Mouse (Mus musculus): ENCODE results near the gene Pan2. TPM values are rescaled to one million over a fixed set of nuclear protein-coding genes. Genes with fewer than 3 reads are reported as not detected.

The Pan2 gene
- polyA plus RNA-seq (2012; rRNA removed; ENCODE audit: low replicate concordance), result 11.9 and 15.5 TPM in 2 replicates

DNA sequence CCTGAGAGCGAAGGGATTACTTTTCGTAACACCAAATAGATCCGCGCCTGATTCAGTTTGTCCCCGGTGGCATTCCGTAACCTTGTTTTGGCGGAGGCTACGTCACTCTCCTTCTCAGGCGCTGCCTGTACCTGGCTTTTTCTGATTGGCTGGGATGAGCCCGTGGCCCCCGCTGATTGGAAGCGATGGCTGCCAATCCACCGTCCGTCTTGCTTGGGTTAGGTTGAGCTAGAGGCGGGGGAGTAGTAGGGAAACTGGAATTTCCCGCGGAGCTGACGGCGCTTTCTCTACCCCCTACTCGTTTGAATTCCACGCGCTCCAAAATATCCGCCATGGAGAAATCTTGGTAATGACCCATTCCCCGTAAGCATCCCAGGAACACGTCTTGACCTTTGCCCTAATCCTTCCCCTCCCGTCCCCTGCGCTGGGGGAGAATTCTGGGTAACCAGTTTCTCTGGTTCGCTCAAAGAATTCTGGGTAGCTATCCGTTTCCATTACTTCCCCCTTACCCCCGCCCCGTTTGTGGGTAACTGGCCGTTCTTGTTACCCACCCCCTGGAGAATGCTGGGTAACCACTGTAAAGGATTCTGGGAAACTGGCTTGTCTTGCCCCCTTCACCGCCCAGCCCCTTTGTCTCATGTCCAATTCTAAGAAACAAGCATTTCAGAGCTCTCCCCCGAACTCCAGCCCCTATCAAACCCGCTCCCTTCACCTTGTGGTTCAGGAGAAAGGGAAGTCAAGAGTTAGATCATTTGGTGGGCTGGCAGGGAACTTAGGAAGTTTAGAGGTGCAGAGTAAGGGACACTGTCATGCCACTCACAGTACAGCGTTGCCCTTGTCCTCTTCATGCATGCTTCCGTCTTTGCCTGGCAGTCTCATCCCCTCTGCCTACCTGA, at the start of gene Pan2:
Pan2 (plus strand) TSS at position 210 of the 896 bp plus-strand sequence.

DNA sequence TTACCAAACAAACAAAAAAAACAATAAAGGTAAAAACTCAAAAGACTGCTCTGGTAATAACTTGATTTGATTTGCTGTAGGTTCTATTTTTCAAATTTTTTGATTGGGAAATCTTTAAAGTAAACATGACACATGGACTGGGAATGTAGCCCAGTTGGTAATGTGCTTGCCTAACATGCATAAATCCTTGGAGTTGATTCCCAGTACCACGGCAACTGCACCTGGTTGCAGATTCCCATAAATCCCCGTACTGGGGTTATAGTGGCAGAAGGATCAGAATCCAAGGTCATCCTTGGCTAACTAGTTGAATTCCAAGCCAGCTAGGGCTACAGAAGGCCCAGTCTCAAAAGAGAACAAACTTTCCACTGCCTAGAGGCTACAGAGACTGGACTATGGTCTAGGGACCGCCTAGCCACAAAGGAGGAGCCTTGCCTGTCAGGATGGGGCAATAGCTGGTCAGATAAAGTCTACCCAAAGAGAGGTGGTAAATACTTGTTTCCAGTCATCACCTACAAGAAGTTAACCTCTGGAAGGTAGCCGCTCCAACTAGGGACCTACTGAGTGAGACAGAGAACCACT, 49.4 kb upstream of the Pan2 start, which contains the start of gene Apon:
Apon (plus strand) TSS at position 420 of the 579 bp plus-strand sequence.

DNA sequence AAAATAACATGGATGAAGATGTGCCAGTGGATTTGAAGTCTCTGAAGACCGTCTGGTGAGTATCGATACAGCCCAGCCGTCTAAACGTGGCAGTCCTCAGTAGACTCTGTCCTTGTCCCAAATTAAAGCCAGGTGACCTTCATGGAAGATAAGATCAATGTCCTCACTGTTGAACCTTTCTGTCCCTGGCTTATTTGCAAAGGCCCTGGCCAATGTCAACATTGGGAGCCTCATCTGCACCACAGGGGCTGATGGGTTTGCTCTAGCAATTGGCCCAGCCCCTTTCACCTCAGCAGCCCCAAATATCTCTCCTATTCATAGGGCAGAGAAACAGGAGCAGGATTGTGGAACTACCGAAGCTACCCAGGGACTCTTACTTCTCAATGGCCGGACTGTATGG, 34.8 kb upstream of the Pan2 start, which contains the start of gene Apof:
Apof (plus strand) TSS at position 301 of the 400 bp plus-strand sequence.

DNA sequence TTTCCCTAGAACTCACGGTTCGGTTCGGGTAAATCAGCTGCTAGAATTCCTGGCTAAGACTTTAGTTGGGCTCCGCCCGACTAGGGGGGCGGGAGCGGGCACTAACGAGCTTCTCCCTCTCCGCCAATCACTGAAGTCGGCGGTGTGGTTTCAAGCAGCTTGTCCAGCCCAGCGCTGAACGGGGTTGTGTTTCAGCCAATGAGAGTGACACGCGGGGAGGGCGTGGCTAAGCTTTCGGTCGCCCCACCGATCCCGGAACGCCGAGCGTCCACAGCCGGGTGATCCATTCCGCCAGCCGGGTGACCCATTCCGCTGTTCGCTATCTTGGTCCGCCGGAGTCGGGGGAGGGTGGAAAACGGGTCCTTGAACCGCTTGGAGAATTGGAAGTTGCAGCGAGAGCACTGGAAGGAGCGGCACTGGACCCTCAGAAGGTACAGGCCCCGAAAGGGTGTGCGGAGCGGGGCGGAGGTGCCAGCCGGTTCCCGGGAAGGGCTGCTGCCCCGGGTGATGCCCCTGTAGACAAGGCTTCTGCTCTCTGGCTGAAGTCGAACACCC, 32.8 kb upstream of the Pan2 start, which contains the start of gene Stat2:
Stat2 (plus strand) TSS at position 273 of the 555 bp plus-strand sequence.

DNA sequence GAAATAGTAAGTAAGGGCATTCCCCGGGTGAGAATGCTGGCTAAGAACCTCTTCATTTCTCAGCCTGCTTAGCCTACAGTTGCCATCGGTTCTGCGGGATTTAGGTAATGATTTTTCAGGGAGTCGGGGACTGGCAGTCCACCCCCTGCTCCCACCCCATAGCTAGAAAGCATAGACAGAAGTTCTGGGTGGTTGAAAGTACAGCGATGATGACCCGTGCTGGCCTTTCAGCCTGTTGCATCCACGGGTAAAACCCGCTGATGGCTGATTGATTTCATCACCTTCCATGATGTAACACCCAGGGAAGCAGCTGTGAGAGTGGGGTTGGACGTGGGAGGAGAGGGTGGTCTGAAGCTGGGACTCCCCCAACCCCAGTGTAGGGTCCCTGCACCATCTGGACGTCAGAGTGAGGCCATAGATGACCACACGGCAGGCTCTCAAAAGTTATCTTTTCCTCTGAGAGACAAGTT, 4.4 kb upstream of the Pan2 start, which contains the start of gene Il23a:
Il23a (minus strand) TSS at position 51 of the 470 bp plus-strand sequence.

DNA sequence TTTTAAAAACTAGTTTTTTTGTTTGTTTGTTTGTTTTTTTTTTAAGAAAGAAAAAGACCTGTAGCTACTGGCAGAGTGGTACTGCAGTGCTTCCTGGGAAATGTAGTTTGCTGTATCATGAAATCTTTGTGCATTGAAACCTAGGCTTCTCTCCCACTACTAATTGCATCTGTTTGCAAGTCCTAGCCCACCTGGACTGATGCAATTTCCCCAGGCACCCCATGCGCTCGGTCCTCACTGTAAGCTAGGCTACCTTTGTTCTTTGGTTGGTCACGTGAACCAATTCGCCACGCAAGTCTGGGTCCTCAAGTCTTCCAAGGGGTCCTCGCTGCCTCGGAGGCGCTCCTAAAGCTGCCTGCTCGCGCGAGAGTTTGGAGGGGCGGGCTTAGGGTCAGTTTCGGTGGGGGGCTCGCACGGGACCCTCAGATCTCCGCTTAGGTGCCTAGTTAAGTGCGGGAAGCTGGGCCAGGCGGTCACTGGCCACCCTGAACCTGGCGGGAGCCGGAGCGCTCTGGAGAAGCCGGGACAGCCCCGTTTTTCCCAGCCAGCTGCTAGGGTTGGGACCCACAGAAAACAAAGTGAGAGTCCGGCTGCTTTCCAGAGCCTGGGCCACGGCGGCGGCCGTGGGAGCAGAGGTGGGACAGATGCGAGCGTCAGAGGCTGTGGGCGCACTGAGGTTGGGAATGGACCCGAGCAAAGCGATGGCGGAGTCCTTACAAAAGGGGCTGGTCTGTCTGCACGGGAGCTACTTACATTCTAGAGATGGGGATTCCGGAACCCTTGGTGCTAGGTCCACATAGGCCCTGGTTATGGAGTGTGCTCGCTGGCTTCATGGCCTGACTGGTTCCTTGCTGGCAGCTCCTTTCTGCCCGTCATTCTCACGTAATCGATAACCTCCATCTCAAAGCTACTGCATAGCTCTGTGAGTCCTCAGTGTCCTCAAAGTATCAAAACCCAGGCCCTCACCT, 19.3 kb downstream of the Pan2 start, which contains the start of gene Cnpy2:
Cnpy2 (plus strand) TSS at position 319 of the 968 bp plus-strand sequence.

DNA sequence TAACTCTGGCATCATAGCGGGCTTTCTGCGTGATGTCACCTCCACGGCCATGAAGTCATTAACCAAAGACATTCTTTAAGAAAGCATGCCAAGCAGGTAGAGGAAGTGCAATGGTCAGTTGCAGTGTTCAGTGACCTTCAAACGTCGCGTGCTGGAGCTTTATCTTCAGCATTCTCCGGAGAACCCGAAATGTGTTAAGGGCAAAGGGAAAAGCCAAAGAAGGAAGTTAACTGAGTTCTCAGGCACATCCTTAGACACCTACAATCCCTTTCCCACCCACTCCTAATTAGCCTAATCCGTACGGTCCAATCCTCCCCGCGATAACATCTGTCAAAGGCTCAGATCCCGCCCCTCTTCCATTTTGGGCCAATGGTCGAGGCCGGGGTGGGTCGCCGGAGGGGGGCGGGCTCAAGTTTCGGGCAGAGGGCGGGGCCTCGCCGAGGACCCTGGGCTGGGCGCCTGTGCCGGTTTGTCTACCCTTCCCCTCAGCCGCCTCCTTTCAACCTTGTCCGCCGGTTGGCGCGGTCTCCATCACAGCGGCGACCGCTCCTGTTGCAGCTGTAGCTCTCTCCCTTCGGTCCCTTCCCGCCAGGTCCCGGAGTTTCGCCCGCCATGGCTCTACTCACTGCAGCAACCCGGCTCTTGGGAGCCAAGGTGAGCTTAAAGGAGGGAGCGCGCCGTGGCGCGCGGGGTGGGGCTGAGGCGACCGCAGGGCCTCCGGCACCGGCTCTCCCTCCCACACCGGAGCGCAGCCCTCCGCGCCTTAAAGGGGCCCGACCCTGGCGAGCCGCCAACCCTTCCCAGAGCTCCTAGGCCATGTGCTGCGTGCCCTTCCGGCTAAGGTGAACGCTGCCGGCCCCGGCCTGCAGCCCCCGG, 34.4 kb downstream of the Pan2 start, which contains the start of gene Cs:
Cs (plus strand) TSS at position 429 of the 876 bp plus-strand sequence.

DNA sequence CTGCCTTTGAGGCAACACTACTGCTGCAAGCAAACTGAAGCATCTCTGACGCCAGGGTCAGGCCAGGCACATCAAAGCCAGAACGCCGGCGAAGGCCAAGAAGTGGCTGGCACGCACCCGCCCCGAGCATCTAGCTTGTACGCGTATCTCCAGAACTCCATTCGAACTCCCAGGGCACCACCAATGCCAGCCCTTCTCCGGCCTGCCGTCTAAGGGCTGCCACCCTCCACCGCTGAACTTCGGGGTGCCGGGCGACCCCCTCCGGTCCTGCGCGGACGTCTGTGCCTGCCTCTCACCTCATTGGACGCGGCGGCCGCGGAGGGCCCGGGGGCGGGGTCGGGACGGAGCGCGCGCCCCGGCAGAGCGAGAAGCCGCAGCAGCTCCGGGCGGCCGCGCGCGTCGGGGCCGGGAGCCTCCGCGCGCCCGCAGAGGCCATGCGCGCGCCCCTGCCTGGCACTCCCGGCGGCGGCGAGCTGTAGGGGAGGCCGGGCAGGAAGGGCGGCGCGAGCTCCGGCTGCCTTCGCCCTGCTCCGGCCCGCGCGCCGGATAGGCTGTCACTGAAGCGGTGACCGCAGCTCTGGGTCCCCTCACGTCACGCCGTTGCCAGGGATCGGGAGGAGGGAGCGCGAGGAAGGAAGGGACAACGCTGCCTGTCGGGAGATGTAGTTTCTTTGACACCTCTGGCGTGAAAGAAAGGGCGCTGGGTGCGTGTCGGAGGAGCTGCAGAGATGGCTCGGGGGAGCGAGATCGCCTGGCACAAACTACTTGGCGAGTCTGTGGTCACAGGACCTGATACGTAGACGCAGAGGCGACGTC, 65.5 kb downstream of the Pan2 start, which contains the start of gene Coq10a:
Coq10a (minus strand) TSS at position 596 of the 816 bp plus-strand sequence.

Other genes starting within 250 kb of the Pan2 start
- gene Ptges3, start 244.4 kb upstream of the Pan2 start, polyA plus RNA-seq (2012; rRNA removed; ENCODE audit: low replicate concordance), result 37.4 and 83.8 TPM in 2 replicates
- 6,260 and 7,330 TPM in 2 replicates for gene Atp5b, start 220.1 kb upstream of the Pan2 start, polyA plus RNA-seq (2012; rRNA removed; ENCODE audit: low replicate concordance)
- gene Baz2a, start 211.8 kb upstream of the Pan2 start, polyA plus RNA-seq (2012; rRNA removed; ENCODE audit: low replicate concordance), result 18.9 and 20.4 TPM in 2 replicates
- gene Rbms2, start 123.0 kb upstream of the Pan2 start, polyA plus RNA-seq (2012; rRNA removed; ENCODE audit: low replicate concordance), result 38.0 and 39.4 TPM in 2 replicates
- 8.7 and 12.3 TPM in 2 replicates for gene Gls2, start 108.9 kb upstream of the Pan2 start, polyA plus RNA-seq (2012; rRNA removed; ENCODE audit: low replicate concordance)
- gene Spryd4, start 91.5 kb upstream of the Pan2 start, polyA plus RNA-seq (2012; rRNA removed; ENCODE audit: low replicate concordance), result 8.0 and 8.8 TPM in 2 replicates
- gene Mip, start 77.5 kb upstream of the Pan2 start, polyA plus RNA-seq (2012; rRNA removed; ENCODE audit: low replicate concordance), result not detected in 2 replicates
- 1.1 and 1.8 TPM in 2 replicates for gene Timeless, start 71.3 kb upstream of the Pan2 start, polyA plus RNA-seq (2012; rRNA removed; ENCODE audit: low replicate concordance)
- gene Apon, start 49.2 kb upstream of the Pan2 start, polyA plus RNA-seq (2012; rRNA removed; ENCODE audit: low replicate concordance), result not detected in 2 replicates
- gene Apof, start 34.7 kb upstream of the Pan2 start, polyA plus RNA-seq (2012; rRNA removed; ENCODE audit: low replicate concordance), result 0.07 TPM in 1 of 2 replicates, not detected in the other
- 14.9 and 17.8 TPM in 2 replicates for gene Stat2, start 32.8 kb upstream of the Pan2 start, polyA plus RNA-seq (2012; rRNA removed; ENCODE audit: low replicate concordance)
- 0.09 TPM in 1 of 2 replicates, not detected in the other for gene Il23a, start 4.6 kb upstream of the Pan2 start, polyA plus RNA-seq (2012; rRNA removed; ENCODE audit: low replicate concordance)
- gene Cnpy2, start 19.1 kb downstream of the Pan2 start, polyA plus RNA-seq (2012; rRNA removed; ENCODE audit: low replicate concordance), result 19.5 and 28.4 TPM in 2 replicates
- gene Cs, start 34.4 kb downstream of the Pan2 start, polyA plus RNA-seq (2012; rRNA removed; ENCODE audit: low replicate concordance), result 297 and 431 TPM in 2 replicates
- gene Coq10a, start 65.7 kb downstream of the Pan2 start, polyA plus RNA-seq (2012; rRNA removed; ENCODE audit: low replicate concordance), result 16.2 and 26.7 TPM in 2 replicates
- gene Ankrd52, start 73.8 kb downstream of the Pan2 start, polyA plus RNA-seq (2012; rRNA removed; ENCODE audit: low replicate concordance), result 11.3 and 18.5 TPM in 2 replicates
- gene Slc39a5, start 97.9 kb downstream of the Pan2 start, polyA plus RNA-seq (2012; rRNA removed; ENCODE audit: low replicate concordance), result 340 and 495 TPM in 2 replicates
- 23.4 and 29.3 TPM in 2 replicates for gene Nabp2, start 108.2 kb downstream of the Pan2 start, polyA plus RNA-seq (2012; rRNA removed; ENCODE audit: low replicate concordance)
- 10.0 and 17.7 TPM in 2 replicates for gene Rnf41, start 108.3 kb downstream of the Pan2 start, polyA plus RNA-seq (2012; rRNA removed; ENCODE audit: low replicate concordance)
- 59.9 and 73.0 TPM in 2 replicates for gene Smarcc2, start 155.9 kb downstream of the Pan2 start, polyA plus RNA-seq (2012; rRNA removed; ENCODE audit: low replicate concordance)
- 505 and 720 TPM in 2 replicates for gene Myl6, start 190.8 kb downstream of the Pan2 start, polyA plus RNA-seq (2012; rRNA removed; ENCODE audit: low replicate concordance)
- 1.4 and 1.8 TPM in 2 replicates for gene Myl6b, start 195.3 kb downstream of the Pan2 start, polyA plus RNA-seq (2012; rRNA removed; ENCODE audit: low replicate concordance)
- 22.7 and 25.3 TPM in 2 replicates for gene Esyt1, start 222.5 kb downstream of the Pan2 start, polyA plus RNA-seq (2012; rRNA removed; ENCODE audit: low replicate concordance)
- gene Zc3h10, start 244.4 kb downstream of the Pan2 start, polyA plus RNA-seq (2012; rRNA removed; ENCODE audit: low replicate concordance), result 12.1 and 13.9 TPM in 2 replicates
- 1,592 and 1,915 TPM in 2 replicates for gene Rpl41, start 246.0 kb downstream of the Pan2 start, polyA plus RNA-seq (2012; rRNA removed; ENCODE audit: low replicate concordance)